Mouse (Mus musculus) embryonic facial prominence, embryonic 13.5 days (tissue): Measurements from ENCODE around the gene Eef1a2. TPM values are rescaled to one million over a fixed set of nuclear protein-coding genes. Genes with fewer than 3 reads are reported as not detected.

Source experiments
- ATAC-seq: fragments of 200-750 bp; cut with Nextera tagmentation; 2 replicates; pipeline ENCODE4 v1.8.0; 2017; ENCODE audit warnings: low read depth; ENCODE audit not compliant: insufficient number of reproducible peaks, insufficient read depth, low FRiP score, low TSS enrichment
- H3K27ac ChIP-seq: fragments of 300-500 bp; sonication (generic); 2 replicates; pipeline ENCODE4 v1.5.1; 2015; ENCODE audit warnings: moderate library complexity, mild to moderate bottlenecking, inconsistent platforms
- H3K27me3 ChIP-seq: fragments of 300-500 bp; sonication (generic); 2 replicates; pipeline ENCODE4 v1.6.1; 2015; ENCODE audit warnings: mild to moderate bottlenecking, inconsistent platforms
- H3K36me3 ChIP-seq: fragments of 300-500 bp; sonication (generic); 2 replicates; pipeline ENCODE4 v1.6.1; 2015; ENCODE audit warnings: mild to moderate bottlenecking, inconsistent platforms
- H3K4me1 ChIP-seq: fragments of 300-500 bp; sonication (generic); 2 replicates; pipeline ENCODE4 v1.6.1; 2015; ENCODE audit warnings: inconsistent platforms
- H3K4me2 ChIP-seq: fragments of 300-500 bp; sonication (generic); 2 replicates; pipeline ENCODE4 v1.6.1; 2015; ENCODE audit warnings: moderate library complexity, mild to moderate bottlenecking, inconsistent platforms
- H3K4me3 ChIP-seq: fragments of 300-500 bp; sonication (generic); 2 replicates; pipeline ENCODE4 v1.5.1; 2015; ENCODE audit warnings: mild to moderate bottlenecking, inconsistent platforms
- H3K9ac ChIP-seq: fragments of 300-500 bp; sonication (generic); 2 replicates; pipeline ENCODE4 v1.6.1; 2015; ENCODE audit warnings: mild to moderate bottlenecking, inconsistent platforms
- H3K9me3 ChIP-seq: fragments of 300-500 bp; sonication (generic); 2 replicates; pipeline ENCODE4 v1.6.1; 2016; ENCODE audit warnings: inconsistent platforms
- WGBS: fragments of 180-500 bp; shearing (Covaris S2); methylation state at CpG from one replicate; pipeline ENCODE4 v1.1.7; 2015; ENCODE audit warnings: mixed read lengths; 5-methylcytosine and 5-hydroxymethylcytosine counted together
- polyA plus RNA-seq: library from polyadenylated mRNA; unstranded; fragments of >200 nt; fragmentation: Nextera tagmentation; extraction: Ambion mirVana; gene quantifications from 2 replicates; pipeline ENCODE4 v1.2.1, GENCODE M21; 2015

The Eef1a2 gene
- polyA plus RNA-seq, 1 experiment from 2014 or later, result 0.20 TPM

GRCm38 (mm10) chr2:181125726-181126455, 30.9 kb downstream of the Eef1a2 start:
- no peak for ATAC-seq
- H3K9me3 ChIP-seq, result no peaks in the 10 kb centered on the region
- H3K27me3 ChIP-seq, result peaks cover 6% of the 10 kb centered on the region; the same call in 1 of the 2 replicates
- no peak overlapping the region for H3K27ac ChIP-seq
- H3K9ac ChIP-seq, result no peak overlapping the region
- no peak overlapping the region for H3K4me3 ChIP-seq
- no peak overlapping the region for H3K4me2 ChIP-seq
- no peaks in the 10 kb centered on the region for H3K36me3 ChIP-seq
- no peaks in the 10 kb centered on the region for H3K4me1 ChIP-seq
- 49% methylated on average over 7 of the region's 7 CpGs for WGBS

DNA sequence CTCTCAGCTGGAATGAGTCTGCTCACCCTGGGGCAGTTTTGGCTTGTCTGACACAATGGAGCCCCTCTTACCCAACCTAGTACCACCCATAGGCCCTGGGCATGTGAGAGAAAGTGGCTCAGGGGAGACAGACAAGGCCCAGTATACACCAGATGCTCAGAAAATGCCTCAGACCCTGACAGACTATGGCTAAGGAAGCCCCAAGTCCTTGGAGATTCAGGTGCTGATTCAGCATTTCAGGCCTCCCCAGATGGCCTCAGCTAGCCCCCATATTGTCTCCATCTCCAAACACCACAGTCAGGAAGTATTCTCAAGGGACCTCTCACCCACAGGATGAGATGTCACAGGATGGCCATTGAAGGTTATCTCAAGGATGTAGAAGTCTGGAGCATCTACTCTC, 34.2 kb downstream of the Eef1a2 start:
- H3K4me3 ChIP-seq, result no peak overlapping the region
- no peaks in the 10 kb centered on the region for H3K4me1 ChIP-seq
- H3K9me3 ChIP-seq, result no peaks in the 10 kb centered on the region
- ATAC-seq, result no peak
- no peak overlapping the region for H3K27ac ChIP-seq
- H3K4me2 ChIP-seq, result no peak overlapping the region
- no peaks in the 10 kb centered on the region for H3K36me3 ChIP-seq
- H3K27me3 ChIP-seq, result peaks cover 6% of the 10 kb centered on the region
- no peak overlapping the region for H3K9ac ChIP-seq

DNA sequence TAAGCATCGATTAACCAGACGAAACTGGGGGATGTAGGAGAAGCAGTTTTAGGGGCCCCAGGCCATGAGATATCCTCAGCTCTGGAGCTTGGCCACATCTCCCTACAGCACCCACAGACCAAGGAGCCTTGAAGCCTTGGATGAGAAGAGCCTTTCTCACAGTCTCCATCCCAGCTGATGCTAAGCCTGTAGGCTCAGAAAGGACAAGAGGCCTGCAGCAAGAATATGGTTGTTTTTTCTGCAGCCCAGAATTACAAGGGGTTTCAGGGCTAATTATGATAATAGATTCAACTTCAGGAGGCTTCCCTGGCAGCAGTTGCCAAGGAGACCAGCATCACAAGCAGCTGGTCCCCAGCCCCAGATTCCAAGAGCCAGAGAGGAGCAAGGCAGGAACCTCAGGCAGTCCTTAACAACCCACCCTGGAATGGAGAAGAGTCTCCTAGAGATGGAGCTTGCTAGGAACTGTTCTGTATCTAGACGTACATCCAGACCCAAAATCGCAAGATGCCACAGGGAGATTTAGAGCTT, 35.8 kb downstream of the Eef1a2 start:
- no peaks in the 10 kb centered on the region for H3K36me3 ChIP-seq
- H3K4me2 ChIP-seq, result no peak overlapping the region
- H3K4me3 ChIP-seq, result no peak overlapping the region
- no peak overlapping the region for H3K27ac ChIP-seq
- H3K9me3 ChIP-seq, result no peaks in the 10 kb centered on the region
- H3K27me3 ChIP-seq, result peaks cover 6% of the 10 kb centered on the region
- H3K4me1 ChIP-seq, result no peaks in the 10 kb centered on the region
- ATAC-seq, result no peak
- no peak overlapping the region for H3K9ac ChIP-seq
- WGBS, result 85% methylated on average over 4 of the region's 4 CpGs

DNA sequence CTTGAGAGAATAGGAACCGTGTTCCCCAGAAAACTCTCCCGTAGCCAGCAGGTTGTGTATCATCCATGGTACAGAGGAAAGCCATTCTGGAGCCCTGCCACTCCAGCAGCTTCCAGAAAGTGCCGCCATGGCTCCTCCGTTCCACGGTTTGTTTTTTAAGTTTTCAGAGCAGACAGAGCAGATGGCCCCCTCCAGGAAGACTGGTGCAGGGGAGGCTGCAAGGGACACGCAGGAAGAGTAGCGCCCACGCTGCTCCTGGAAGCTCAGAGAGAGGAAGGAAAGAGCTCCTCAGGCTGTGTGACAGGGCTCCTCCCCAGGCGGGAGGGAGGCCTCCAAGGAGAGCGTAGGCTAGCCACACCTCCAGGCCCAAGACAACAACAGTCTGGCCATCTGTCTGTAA, 36.9 kb downstream of the Eef1a2 start:
- no peaks in the 10 kb centered on the region for H3K9me3 ChIP-seq
- peaks cover 6% of the 10 kb centered on the region; the same call in 1 of the 2 replicates for H3K27me3 ChIP-seq
- H3K4me1 ChIP-seq, result no peaks in the 10 kb centered on the region
- H3K27ac ChIP-seq, result no peak overlapping the region
- no peaks in the 10 kb centered on the region for H3K36me3 ChIP-seq
- WGBS, result 22% methylated on average over 10 of the region's 10 CpGs
- no peak for ATAC-seq
- H3K4me2 ChIP-seq, result no peak overlapping the region
- H3K9ac ChIP-seq, result no peak overlapping the region
- no peak overlapping the region for H3K4me3 ChIP-seq

- Histone ChIP-seq H3K27ac (no peak overlapping the region), H3K27me3 (peaks cover 6% of the 10 kb centered on the region; the same call in 1 of the 2 replicates), H3K9ac (no peak overlapping the region), H3K4me2 (no peak overlapping the region), H3K4me1 (no peaks in the 10 kb centered on the region), H3K9me3 (no peaks in the 10 kb centered on the region), H3K4me3 (no peak overlapping the region), H3K36me3 (no peaks in the 10 kb centered on the region)
- ATAC-seq, result no peak
- 76% methylated on average over 5 of the region's 5 CpGs for WGBS
These were observed 40.4 kb downstream of the Eef1a2 start for GRCm38 (mm10) chr2:181116436-181116835.

DNA sequence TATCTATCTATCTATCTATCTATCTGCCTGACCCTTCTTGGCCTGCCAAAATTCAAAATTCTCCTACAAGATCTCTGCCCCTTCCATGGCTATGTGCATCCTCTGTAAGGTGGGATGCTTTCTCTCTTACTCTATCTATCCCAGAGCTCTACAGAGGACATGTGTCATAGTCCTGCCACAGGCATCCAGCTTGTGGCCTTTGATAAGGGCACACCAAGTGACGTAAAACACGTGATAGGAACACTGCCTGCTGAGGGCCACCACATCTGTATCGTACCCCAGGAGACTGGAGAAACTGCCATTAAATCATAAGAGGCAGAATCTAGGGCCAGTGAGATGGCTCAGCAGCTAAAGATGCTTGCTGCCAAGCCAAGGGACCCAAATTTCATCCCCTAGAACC, 41.4 kb downstream of the Eef1a2 start:
- 81% methylated on average over 3 of the region's 3 CpGs for WGBS
- Histone ChIP-seq H3K27ac (no peak overlapping the region), H3K9me3 (no peaks in the 10 kb centered on the region), H3K27me3 (peaks cover 6% of the 10 kb centered on the region; the same call in 1 of the 2 replicates), H3K4me1 (no peaks in the 10 kb centered on the region), H3K4me2 (no peak overlapping the region), H3K4me3 (no peak overlapping the region), H3K36me3 (no peaks in the 10 kb centered on the region), H3K9ac (no peak overlapping the region)
- no peak for ATAC-seq

DNA sequence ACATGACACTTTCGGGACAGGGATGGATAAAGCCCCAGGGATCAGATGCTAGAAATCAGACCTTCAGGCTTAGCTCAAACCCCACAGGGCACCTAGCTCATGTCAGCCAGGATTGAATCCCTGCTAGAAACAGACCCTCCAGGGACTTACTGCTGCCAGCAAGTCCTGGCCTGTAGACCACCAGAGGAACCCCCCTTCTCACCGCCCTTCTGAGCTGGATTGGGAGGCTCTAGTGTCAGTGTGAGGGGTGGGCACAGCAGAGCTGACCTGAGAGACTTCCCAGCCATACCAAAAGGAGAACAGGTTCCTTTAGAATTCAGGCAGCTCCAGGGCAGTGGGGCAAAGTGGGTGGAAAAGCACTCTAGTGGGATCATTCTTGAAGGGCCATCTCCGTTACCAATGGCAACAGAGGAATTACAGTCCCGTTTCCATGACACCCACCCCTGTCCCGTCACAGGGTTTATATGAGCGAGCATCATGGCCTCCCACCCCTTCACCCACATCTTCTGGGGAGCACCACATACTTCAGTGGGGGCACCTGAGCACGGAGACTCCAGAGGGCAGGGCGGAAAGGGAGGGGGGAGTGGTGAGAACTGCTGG, 43.0 kb downstream of the Eef1a2 start:
- Histone ChIP-seq H3K9ac (no peak overlapping the region), H3K4me2 (no peak overlapping the region), H3K27ac (no peak overlapping the region), H3K27me3 (0 out of 2 replicates have a peak, but pooled peaks cover 2% of the 10 kb centered on the region), H3K36me3 (no peaks in the 10 kb centered on the region), H3K9me3 (no peaks in the 10 kb centered on the region), H3K4me3 (no peak overlapping the region), H3K4me1 (no peaks in the 10 kb centered on the region)
- ATAC-seq, result no peak
- 71% methylated on average over 8 of the region's 8 CpGs for WGBS

GRCm38 (mm10) chr2:181111665-181112064, 45.1 kb downstream of the Eef1a2 start:
- H3K27ac ChIP-seq, result no peak overlapping the region
- ATAC-seq, result no peak
- no peaks in the 10 kb centered on the region for H3K36me3 ChIP-seq
- H3K9me3 ChIP-seq, result no peaks in the 10 kb centered on the region
- no peaks in the 10 kb centered on the region for H3K4me1 ChIP-seq
- no peak overlapping the region for H3K4me3 ChIP-seq
- no peak overlapping the region for H3K9ac ChIP-seq
- 89% methylated on average over 1 of the region's 1 CpGs for WGBS
- H3K4me2 ChIP-seq, result no peak overlapping the region
- H3K27me3 ChIP-seq, result no peaks in the 10 kb centered on the region

DNA sequence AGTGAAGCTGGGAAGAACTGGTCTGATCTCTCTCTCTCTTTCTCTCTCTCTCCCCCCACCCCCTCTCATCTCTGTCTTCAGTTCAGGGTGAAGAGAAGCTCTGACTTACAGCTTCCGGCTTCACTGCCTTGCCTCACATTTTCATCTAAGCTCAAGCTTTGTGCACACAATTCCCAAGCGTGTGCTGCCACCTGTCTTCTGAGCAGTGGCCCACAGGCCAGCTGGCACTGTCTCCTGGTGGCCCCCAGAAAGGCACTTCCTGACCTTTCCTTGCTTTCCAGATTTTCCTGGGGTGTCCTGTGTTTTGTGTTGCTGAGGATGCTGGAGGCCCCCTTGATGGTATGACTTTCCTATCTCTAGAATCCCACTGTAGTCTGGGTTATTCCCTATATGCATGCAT, 52.7 kb downstream of the Eef1a2 start:
- ATAC-seq, result no peak
- no peaks in the 10 kb centered on the region for H3K27me3 ChIP-seq
- WGBS, result 42% methylated on average over 2 of the region's 2 CpGs
- no peak overlapping the region for H3K4me3 ChIP-seq
- no peaks in the 10 kb centered on the region for H3K4me1 ChIP-seq
- no peaks in the 10 kb centered on the region for H3K36me3 ChIP-seq
- H3K27ac ChIP-seq, result no peak overlapping the region
- no peak overlapping the region for H3K4me2 ChIP-seq
- no peak overlapping the region for H3K9ac ChIP-seq
- H3K9me3 ChIP-seq, result no peaks in the 10 kb centered on the region

DNA sequence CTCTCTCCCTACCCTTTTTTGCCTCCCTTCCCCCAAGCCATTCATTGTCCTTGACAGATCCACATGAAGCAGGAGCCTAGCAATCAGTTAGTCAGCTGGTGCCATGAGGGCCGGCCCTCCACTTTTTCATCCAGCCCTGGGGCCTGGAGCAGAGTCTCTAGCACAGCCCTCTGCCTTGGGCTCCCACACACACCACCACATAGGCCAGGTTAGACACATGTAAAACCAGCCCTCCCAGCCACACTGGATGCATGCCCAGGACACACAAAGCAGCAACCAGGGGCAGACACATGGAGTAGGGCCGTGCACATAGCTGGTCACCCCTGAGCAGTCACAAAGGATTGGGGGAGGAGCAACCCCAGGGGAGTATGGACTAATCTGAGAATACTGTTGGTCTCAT, 54.7 kb downstream of the Eef1a2 start:
- Histone ChIP-seq H3K4me3 (no peak overlapping the region), H3K9me3 (no peaks in the 10 kb centered on the region), H3K27me3 (no peaks in the 10 kb centered on the region), H3K36me3 (no peaks in the 10 kb centered on the region), H3K9ac (no peak overlapping the region), H3K4me1 (no peaks in the 10 kb centered on the region), H3K27ac (no peak overlapping the region), H3K4me2 (no peak overlapping the region)
- WGBS, result 41% methylated on average over 2 of the region's 2 CpGs
- ATAC-seq, result no peak

GRCm38 (mm10) chr2:181101626-181102025, 55.2 kb downstream of the Eef1a2 start:
- H3K27ac ChIP-seq, result no peak overlapping the region
- no peak overlapping the region for H3K4me3 ChIP-seq
- WGBS, result 55% methylated on average over 1 of the region's 1 CpGs
- no peak for ATAC-seq
- H3K27me3 ChIP-seq, result no peaks in the 10 kb centered on the region
- no peak overlapping the region for H3K9ac ChIP-seq
- no peaks in the 10 kb centered on the region for H3K9me3 ChIP-seq
- no peaks in the 10 kb centered on the region for H3K36me3 ChIP-seq
- H3K4me1 ChIP-seq, result no peaks in the 10 kb centered on the region
- H3K4me2 ChIP-seq, result no peak overlapping the region

- H3K4me1 ChIP-seq, result no peaks in the 10 kb centered on the region
- WGBS, result 88% methylated on average over 2 of the region's 2 CpGs
- peaks cover under 1% of the 10 kb centered on the region; the same call in 1 of the 2 replicates for H3K27me3 ChIP-seq
- H3K36me3 ChIP-seq, result no peaks in the 10 kb centered on the region
- no peak overlapping the region for H3K27ac ChIP-seq
- H3K9ac ChIP-seq, result no peak overlapping the region
- no peaks in the 10 kb centered on the region for H3K9me3 ChIP-seq
- no peak overlapping the region for H3K4me3 ChIP-seq
- ATAC-seq, result no peak
- no peak overlapping the region for H3K4me2 ChIP-seq
These were observed 56.7 kb downstream of the Eef1a2 start for GRCm38 (mm10) chr2:181100087-181100486.
